Mouse (Mus musculus): ENCODE measurements at regions not wholly inside any gene's neighbourhood (a gene's known extent, or its start where the extent isn't known, plus 50 kb on each side); places are given as distances from the start of the nearest gene placed in this dataset.

DNA sequence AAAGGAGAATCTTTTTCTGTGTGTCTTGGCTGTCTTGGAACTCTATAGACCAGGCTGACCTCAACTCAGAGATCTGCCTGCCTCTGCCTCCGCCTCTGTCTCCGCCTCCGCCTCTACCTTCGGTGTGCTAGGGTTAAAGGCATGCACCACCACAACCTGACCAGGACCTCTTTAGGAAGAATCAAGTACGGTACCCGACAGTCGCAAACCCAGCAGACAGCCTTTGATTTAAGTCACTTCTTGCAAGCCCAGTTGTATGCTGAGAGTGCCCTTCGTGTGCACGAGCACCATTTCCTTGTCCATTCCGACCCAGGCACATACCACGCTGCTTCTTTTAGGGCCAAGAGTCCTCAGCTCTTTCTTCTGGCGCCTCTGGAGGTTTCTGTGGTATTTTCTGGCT, 105.0 kb upstream of the Six3 start:
- no peaks in the 10 kb centered on the region for H3K36me3 ChIP-seq

DNA sequence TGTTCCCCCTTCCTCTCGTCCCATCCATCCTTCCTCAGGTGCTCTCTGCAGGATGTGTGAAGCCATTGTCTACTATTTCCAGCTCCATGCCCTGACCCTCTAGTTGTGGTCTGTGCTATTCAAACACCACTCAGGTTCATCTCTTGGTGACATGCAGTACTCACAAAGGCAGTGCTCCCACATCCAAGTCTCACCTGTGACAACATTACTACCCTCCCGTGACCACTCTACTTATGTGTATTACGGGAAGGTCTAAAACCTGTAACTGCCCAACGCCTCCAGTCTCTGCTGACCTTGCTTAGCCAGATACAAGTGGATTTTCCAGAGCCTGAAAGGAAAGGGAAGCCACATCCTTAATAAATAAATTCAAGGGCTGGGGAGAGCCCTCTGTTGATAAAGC, 100.4 kb upstream of the Six3 start:
- no peak for ATAC-seq (ENCODE audit: extremely low read depth, insufficient number of reproducible peaks, low FRiP score, low TSS enrichment)
- H3K27ac ChIP-seq (replicated peaks), result no peak overlapping the region
- H3K4me1 ChIP-seq, result no peaks in the 10 kb centered on the region
- 80% methylated on average over 4 of the region's 4 CpGs for WGBS
- no peak overlapping the region for H3K4me2 ChIP-seq
- no peak overlapping the region for H3K9ac ChIP-seq
- H3K4me3 ChIP-seq, result no peak overlapping the region
- H3K36me3 ChIP-seq, result no peaks in the 10 kb centered on the region
- H3K27me3 ChIP-seq (replicated peaks), result peaks cover 15% of the 10 kb centered on the region
- H3K9me3 ChIP-seq, result no peaks in the 10 kb centered on the region

More for the DNA sequence above, 105.0 kb upstream of the Six3 start:
- H3K4me1 ChIP-seq, result no peaks in the 10 kb centered on the region
- ATAC-seq (ENCODE audit: extremely low read depth, insufficient number of reproducible peaks, low FRiP score, low TSS enrichment), result no peak
- no peak overlapping the region for H3K4me2 ChIP-seq
- H3K4me3 ChIP-seq, result no peak overlapping the region
- 81% methylated on average over 12 of the region's 12 CpGs for WGBS
- no peaks in the 10 kb centered on the region for H3K9me3 ChIP-seq
- no peak overlapping the region for H3K9ac ChIP-seq
- 0 out of 2 replicates have a peak, but pooled peaks cover 5% of the 10 kb centered on the region for H3K27me3 ChIP-seq (replicated peaks)
- H3K27ac ChIP-seq (replicated peaks), result no peak overlapping the region

DNA sequence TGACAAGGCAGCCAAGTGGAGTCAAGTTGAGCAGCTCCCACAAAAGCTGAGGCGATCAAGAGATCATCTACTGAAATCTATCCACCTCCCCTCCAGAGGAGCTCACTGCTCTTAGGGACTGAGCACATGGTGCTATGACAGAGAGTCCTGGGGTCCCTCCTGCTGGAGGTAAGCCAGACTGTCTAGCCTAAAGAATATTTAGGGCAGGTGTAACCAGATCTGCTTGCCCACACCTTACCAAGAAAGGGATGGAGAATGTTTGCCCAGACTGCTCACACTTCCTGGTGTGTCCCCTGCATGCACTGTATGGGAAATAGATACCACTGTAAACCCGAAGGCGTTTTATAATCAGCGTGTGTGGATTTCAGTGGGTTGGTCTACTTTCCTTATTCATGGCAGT, 99.5 kb upstream of the Six3 start:
- ATAC-seq (ENCODE audit: extremely low read depth, insufficient number of reproducible peaks, low FRiP score, low TSS enrichment), result no peak
- no peak overlapping the region for H3K27ac ChIP-seq (replicated peaks)
- 74% methylated on average over 4 of the region's 4 CpGs for WGBS
- H3K9ac ChIP-seq, result no peak overlapping the region
- no peaks in the 10 kb centered on the region for H3K9me3 ChIP-seq
- no peak overlapping the region for H3K4me2 ChIP-seq
- peaks cover 15% of the 10 kb centered on the region for H3K27me3 ChIP-seq (replicated peaks)
- H3K36me3 ChIP-seq, result no peaks in the 10 kb centered on the region
- H3K4me3 ChIP-seq, result no peak overlapping the region
- no peaks in the 10 kb centered on the region for H3K4me1 ChIP-seq

DNA sequence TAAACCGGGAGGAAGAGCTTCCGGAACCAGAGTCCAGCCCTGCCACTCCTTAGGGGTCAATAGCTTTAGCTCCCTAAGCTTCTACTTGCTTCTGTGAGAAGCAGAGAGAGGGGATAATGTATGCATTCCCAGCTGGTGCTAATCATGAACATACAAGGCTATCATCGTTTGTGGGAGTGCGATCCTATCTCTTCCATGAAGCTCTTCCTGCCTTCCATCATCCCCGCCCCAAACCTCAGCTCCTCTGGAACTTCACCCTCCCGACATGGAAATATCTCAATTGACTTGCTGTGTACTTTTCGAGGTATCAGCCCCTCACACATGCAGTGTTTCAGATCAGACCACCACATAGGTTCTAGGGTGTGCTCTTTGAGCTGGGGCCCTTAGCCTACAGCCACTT, 99.0 kb upstream of the Six3 start:
- Histone ChIP-seq H3K9ac (no peak overlapping the region), H3K27ac (replicated peaks) (no peak overlapping the region), H3K9me3 (no peaks in the 10 kb centered on the region), H3K36me3 (no peaks in the 10 kb centered on the region), H3K4me1 (no peaks in the 10 kb centered on the region), H3K4me2 (no peak overlapping the region), H3K27me3 (replicated peaks) (peaks cover 15% of the 10 kb centered on the region), H3K4me3 (no peak overlapping the region)
- ATAC-seq (ENCODE audit: extremely low read depth, insufficient number of reproducible peaks, low FRiP score, low TSS enrichment), result no peak
- 42% methylated on average over 7 of the region's 7 CpGs for WGBS

DNA sequence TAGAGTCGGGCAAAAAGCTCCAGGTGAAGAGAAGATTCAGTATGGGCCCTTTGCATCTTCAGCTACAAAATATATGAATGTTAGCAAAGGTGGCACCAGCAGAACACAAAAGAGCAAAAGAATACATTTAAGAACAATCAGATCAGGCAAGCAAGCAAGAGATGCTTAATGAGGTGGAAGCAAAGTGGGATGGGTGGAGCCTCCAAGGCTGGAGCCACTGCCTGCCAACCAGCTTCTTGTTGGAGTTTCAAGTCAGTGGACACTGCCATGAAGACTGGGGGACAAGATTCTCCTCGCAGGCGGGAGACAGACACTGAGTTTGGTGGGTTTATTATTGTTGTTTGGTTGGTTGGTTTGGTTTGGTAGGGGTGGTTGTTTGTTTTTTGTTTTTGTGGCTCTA, 96.1 kb upstream of the Six3 start:
- Histone ChIP-seq H3K4me1 (peaks cover 6% of the 10 kb centered on the region), H3K4me3 (no peak overlapping the region), H3K4me2 (no peak overlapping the region), H3K9me3 (no peaks in the 10 kb centered on the region), H3K27ac (replicated peaks) (no peak overlapping the region), H3K36me3 (no peaks in the 10 kb centered on the region), H3K9ac (no peak overlapping the region), H3K27me3 (replicated peaks) (peaks cover 20% of the 10 kb centered on the region)
- WGBS, result 60% methylated on average over 3 of the region's 3 CpGs
- ATAC-seq (ENCODE audit: extremely low read depth, insufficient number of reproducible peaks, low FRiP score, low TSS enrichment), result no peak

DNA sequence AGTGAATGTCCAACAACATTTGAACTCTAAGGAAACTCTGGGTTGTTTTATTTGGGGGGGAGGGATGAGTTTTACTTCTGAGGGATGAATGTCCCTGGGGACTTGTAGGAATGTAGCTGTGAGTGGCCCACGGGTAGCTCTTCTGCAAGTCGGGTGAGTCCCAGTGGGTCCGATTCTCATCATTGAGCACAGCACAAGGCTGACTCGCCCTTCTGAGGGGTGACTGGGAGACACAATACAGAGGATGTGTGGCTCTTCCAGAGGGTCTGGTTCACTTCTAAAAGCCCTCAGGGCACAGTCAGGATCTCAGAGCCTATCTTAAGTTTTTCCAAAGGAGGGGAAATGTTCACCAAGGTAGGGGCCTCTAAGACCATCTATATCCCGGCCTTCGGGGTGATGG, 94.9 kb upstream of the Six3 start:
- no peaks in the 10 kb centered on the region for H3K9me3 ChIP-seq
- WGBS, result 82% methylated on average over 6 of the region's 6 CpGs
- H3K36me3 ChIP-seq, result no peaks in the 10 kb centered on the region
- no peak overlapping the region for H3K27ac ChIP-seq (replicated peaks)
- H3K4me2 ChIP-seq, result no peak overlapping the region
- peaks cover 6% of the 10 kb centered on the region for H3K4me1 ChIP-seq
- peaks cover 20% of the 10 kb centered on the region for H3K27me3 ChIP-seq (replicated peaks)
- H3K9ac ChIP-seq, result no peak overlapping the region
- no peak overlapping the region for H3K4me3 ChIP-seq
- ATAC-seq (ENCODE audit: extremely low read depth, insufficient number of reproducible peaks, low FRiP score, low TSS enrichment), result no peak

DNA sequence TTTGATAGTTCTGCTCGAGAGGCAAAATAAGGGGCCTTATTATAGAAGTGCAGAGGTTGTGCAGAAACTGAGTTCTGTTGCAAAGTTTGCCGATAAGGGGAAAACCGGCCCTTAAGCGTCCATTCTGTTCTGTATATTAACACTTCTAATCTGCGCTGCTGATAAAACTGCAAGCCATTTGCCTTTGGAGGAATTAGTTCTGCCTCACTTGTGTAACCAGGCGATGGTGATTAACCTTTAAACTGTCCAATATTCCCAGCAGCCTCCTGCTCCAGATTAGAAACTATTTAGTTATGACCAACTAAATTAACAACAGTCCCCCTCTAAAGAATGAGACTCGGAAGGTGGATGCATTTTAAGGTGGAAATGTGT, 86.1 kb upstream of the Six3 start:
- H3K36me3 ChIP-seq, result no peaks in the 10 kb centered on the region
- no peak for ATAC-seq (ENCODE audit: extremely low read depth, insufficient number of reproducible peaks, low FRiP score, low TSS enrichment)
- no peak overlapping the region for H3K4me3 ChIP-seq
- H3K9me3 ChIP-seq, result no peaks in the 10 kb centered on the region
- peaks cover 3% of the 10 kb centered on the region; the same call in 1 of the 2 replicates for H3K4me1 ChIP-seq
- H3K9ac ChIP-seq, result no peak overlapping the region
- no peak overlapping the region for H3K4me2 ChIP-seq
- peaks cover 27% of the 10 kb centered on the region for H3K27me3 ChIP-seq (replicated peaks)
- WGBS, result 50% methylated on average over 7 of the region's 7 CpGs
- no peak overlapping the region for H3K27ac ChIP-seq (replicated peaks)

DNA sequence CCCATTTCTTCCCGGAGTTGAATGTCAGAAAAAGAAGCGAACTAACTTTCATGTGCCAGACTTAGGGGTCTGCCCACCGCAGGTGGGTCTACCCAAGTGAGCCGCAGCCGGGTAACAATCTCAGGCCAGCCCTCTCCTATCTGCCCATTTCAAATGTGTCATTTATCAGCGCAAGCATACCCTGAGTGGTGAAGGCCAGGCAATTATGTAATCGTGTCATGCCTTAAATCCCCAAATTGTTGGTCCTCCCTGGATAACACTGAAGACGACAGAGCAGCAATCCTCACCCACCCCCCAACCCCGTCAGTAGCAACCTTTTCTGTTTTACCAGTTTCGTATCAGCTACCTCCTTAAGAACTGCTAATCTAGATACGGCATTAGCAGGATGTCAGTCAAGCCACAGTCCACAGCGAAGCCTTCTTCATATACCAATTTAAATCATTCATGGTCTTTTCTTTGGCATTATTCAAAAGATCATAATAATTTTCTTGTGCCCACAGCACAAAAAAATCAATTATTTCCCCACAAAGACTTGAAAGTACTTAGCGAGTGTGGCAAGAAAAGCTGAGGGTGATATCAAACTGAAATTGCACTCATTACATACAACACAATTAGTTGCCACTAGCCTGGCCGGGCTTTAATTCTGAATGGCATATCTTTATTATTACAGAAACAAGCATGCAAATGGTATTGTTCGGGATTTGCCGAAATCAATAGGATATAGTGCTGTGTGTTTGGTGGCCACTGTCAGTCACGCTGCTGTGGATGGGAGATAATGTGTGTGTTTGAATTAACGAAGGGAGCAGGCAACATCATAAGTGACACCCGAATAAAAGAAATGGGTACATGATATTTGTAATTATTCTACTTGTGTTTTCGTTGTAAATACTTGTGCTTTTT, 85.1 kb upstream of the Six3 start:
- H3K4me3 ChIP-seq, result no peak overlapping the region
- no peak overlapping the region for H3K27ac ChIP-seq (replicated peaks)
- H3K36me3 ChIP-seq, result no peaks in the 10 kb centered on the region
- WGBS, result 61% methylated on average over 20 of the region's 20 CpGs
- H3K27me3 ChIP-seq (replicated peaks), result peaks cover 29% of the 10 kb centered on the region
- H3K9me3 ChIP-seq, result no peaks in the 10 kb centered on the region
- H3K4me1 ChIP-seq, result peaks cover 3% of the 10 kb centered on the region; the same call in 1 of the 2 replicates
- H3K9ac ChIP-seq, result no peak overlapping the region
- ATAC-seq (ENCODE audit: extremely low read depth, insufficient number of reproducible peaks, low FRiP score, low TSS enrichment), result no peak
- H3K4me2 ChIP-seq, result no peak overlapping the region

DNA sequence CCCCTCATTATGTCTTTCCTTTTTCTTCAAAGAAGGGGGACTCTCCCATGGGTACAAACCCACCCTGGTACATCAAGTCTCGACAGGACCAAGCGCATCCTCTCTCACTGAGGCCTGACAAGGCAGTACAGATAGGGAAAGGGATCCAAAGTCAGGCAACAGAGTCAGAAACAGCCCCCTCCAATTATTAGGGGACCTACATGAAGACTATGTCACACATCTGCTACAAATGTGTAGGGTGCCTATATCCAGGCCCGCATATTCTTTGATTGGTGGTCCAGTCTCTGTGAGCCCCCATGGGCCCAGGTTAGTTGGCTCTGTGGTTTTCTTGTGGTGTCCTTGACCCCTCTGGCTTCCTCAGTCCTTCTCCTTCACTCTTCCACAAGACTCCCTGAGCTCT, 77.1 kb upstream of the Six3 start:
- Histone ChIP-seq H3K9ac (no peak overlapping the region), H3K27me3 (replicated peaks) (peaks cover 23% of the 10 kb centered on the region), H3K4me1 (no peaks in the 10 kb centered on the region), H3K4me3 (no peak overlapping the region), H3K27ac (replicated peaks) (no peak overlapping the region), H3K9me3 (no peaks in the 10 kb centered on the region), H3K4me2 (no peak overlapping the region), H3K36me3 (no peaks in the 10 kb centered on the region)
- 84% methylated on average over 3 of the region's 3 CpGs for WGBS
- ATAC-seq (ENCODE audit: extremely low read depth, insufficient number of reproducible peaks, low FRiP score, low TSS enrichment), result no peak

DNA sequence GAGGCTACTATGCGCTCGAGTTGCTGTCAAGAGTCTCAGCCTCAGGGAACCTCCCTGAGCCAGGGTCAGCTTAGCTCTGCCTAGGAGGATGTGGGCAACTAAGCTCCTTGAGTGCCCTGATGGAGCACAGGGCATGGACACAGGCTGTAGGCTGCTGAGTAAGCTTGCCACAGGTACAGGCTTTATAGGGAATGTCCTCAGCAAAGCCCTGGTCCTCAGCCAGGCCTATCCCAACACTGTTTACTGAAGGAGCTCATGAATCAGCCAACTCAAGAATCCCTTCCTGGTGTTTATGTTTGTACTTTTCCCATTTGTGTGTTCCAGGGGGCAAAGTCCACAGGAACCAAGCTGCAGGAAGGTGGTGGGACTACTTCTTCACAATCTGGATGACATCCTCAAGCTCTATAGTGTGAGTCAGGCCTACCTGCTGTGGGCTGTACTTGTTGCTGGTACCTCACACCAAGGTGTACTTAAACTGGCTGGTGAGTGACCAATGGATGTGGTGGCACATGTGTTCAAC, 72.1 kb upstream of the Six3 start:
- WGBS, result 81% methylated on average over 2 of the region's 2 CpGs
- Histone ChIP-seq H3K9ac (no peak overlapping the region), H3K27me3 (replicated peaks) (no peaks in the 10 kb centered on the region; the same call in 1 of the 2 replicates), H3K4me2 (no peak overlapping the region), H3K9me3 (no peaks in the 10 kb centered on the region), H3K36me3 (no peaks in the 10 kb centered on the region), H3K27ac (replicated peaks) (no peak overlapping the region), H3K4me1 (no peaks in the 10 kb centered on the region), H3K4me3 (no peak overlapping the region)
- no peak for ATAC-seq (ENCODE audit: extremely low read depth, insufficient number of reproducible peaks, low FRiP score, low TSS enrichment)

DNA sequence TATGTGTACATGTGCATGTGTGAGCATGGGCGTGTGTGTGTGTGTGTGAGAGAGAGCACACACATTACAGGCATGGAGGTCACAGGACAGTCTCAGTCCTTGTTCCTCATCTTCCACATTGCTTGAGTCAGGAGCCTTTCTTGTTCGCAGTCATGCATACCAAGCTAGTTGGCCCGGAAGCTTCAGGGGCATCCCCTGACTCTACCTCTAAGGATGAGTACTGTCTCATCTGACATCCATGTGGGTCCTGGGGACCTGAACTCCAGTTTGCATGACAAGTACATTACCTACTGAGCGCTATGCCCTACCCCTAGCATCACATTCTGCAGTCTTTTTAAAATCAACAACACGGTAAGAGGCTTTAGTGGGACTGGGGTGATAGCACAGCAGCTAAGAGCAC, 65.3 kb upstream of the Six3 start:
- Histone ChIP-seq H3K4me1 (no peaks in the 10 kb centered on the region), H3K9ac (no peak overlapping the region), H3K4me2 (no peak overlapping the region), H3K27me3 (replicated peaks) (peaks cover 11% of the 10 kb centered on the region), H3K27ac (replicated peaks) (no peak overlapping the region), H3K4me3 (no peak overlapping the region), H3K9me3 (no peaks in the 10 kb centered on the region), H3K36me3 (no peaks in the 10 kb centered on the region)
- ATAC-seq (ENCODE audit: extremely low read depth, insufficient number of reproducible peaks, low FRiP score, low TSS enrichment), result no peak
- WGBS, result 77% methylated on average over 5 of the region's 5 CpGs

DNA sequence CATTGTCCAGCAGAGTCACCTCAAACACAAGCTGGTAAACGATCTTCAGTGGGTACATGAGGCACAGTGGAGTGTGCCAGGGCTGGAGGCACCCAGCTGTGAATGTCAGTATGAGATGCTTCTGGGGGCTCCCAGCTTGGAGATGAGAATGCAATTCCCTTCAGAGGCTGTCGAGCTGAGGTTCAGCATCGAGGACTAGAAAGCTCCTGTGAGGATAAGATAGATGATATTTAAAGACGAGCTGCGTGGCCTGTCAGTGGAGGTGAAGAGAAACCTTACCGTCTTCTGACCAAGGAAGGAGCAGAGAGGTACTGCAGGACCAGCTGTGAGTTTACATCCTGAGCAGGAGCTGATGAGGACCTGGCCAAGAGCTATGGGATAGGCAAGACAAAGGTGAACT, 52.4 kb upstream of the Six3 start:
- H3K4me2 ChIP-seq, result no peak overlapping the region
- no peak overlapping the region for H3K27ac ChIP-seq (replicated peaks)
- H3K4me1 ChIP-seq, result peaks cover 22% of the 10 kb centered on the region
- no peak overlapping the region for H3K9ac ChIP-seq
- H3K36me3 ChIP-seq, result no peaks in the 10 kb centered on the region
- H3K4me3 ChIP-seq, result no peak overlapping the region
- WGBS, result 62% methylated on average over 6 of the region's 6 CpGs
- no peak for ATAC-seq (ENCODE audit: extremely low read depth, insufficient number of reproducible peaks, low FRiP score, low TSS enrichment)
- no peaks in the 10 kb centered on the region for H3K9me3 ChIP-seq
- H3K27me3 ChIP-seq (replicated peaks), result peaks cover 19% of the 10 kb centered on the region

Data from heart, embryonic 13.5 days (tissue).